ENCODE assay signal across 8 mouse cellular contexts in the genomic region with DNA sequence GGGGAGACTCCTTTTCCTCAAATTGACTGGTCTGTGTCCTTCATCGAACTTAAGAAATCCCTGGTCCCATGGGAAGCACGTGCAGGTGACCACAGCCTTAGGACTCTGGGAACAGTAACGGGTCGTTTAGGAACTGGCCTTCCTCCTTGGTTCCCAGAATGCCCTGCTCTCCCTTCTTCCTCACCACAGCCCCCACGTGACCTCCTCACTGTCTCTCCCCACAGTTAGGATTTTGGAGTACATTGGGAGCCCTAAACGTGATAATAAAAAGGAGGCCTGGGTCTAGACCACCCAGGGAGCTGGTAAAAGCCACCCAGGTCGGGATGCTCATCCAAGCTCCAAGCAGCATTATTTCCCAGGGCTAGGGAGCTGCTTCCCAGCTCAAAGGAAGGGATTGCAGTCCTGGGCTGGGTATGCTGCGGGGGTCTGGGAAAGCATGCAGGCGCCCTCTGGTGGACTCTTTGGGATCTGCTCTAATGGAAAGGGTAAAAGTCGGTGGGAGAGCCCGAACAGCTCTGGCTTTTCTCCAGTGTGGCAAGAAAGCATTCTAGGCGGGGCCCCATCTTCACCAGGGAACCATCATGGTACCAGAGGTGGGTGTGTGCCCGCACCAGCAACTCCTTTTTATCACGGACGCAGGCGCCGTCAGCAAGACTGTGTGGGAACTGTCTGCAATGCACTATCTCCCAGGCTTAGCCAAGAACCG. TPM values are rescaled to one million over a fixed set of nuclear protein-coding genes. Genes with fewer than 3 reads are reported as not detected.
A peak's percentile ranks its signal among the peaks of the same experiment; 100 is the strongest.
DNase-seq lines count a peak whose midpoint lies in the region; ATAC-seq and TF ChIP-seq lines count a peak whose summit lies in the region.

No protein-coding gene starts in this region.

- no peak overlapping the region for H3K27ac ChIP-seq in forebrain, embryonic 16.5 days (ENCODE audit: low read length)
- H3K27ac ChIP-seq in lung, postnatal 0 days (ENCODE audit: low read length): no peak overlapping the region

- H3K36me3 ChIP-seq in G1E (replicated peaks): no peaks in the 10 kb centered on the region
- no peaks in the 10 kb centered on the region for H3K36me3 ChIP-seq in forebrain, embryonic 16.5 days (ENCODE audit: control insufficient read depth, insufficient read depth)
- no peaks in the 10 kb centered on the region for H3K36me3 ChIP-seq in lung, postnatal 0 days (ENCODE audit: insufficient read depth, low read length)

- peak; percentile 48 for ATAC-seq in G1E (ENCODE audit: extremely low read depth, insufficient number of reproducible peaks, low FRiP score, poor library complexity, severe bottlenecking)
- peak; percentile 85 for ATAC-seq in forebrain, embryonic 16.5 days
- ATAC-seq in lung, postnatal 0 days: peak; percentile 50; the same call in 1 of the 2 replicates

- 0 out of 2 replicates have a peak overlapping the region, but pooled peaks have one; percentile 14 for H3K9ac ChIP-seq in forebrain, embryonic 16.5 days (replicated peaks; ENCODE audit: low read depth, low read length)
- H3K9ac ChIP-seq in lung, postnatal 0 days (replicated peaks; ENCODE audit: low read depth): no peak overlapping the region

- H3K4me1 ChIP-seq in G1E (ENCODE audit: insufficient read depth, low read depth, low read length): peaks cover 37% of the 10 kb centered on the region
- H3K4me1 ChIP-seq in forebrain, embryonic 16.5 days (replicated peaks; ENCODE audit: control insufficient read depth, insufficient read depth, low read length): 0 out of 2 replicates have a peak, but pooled peaks cover 2% of the 10 kb centered on the region
- no peaks in the 10 kb centered on the region for H3K4me1 ChIP-seq in lung, postnatal 0 days (ENCODE audit: insufficient read depth, low read depth, low read length)

- 16% methylated on average over 18 of the region's 18 CpGs for WGBS in forebrain, embryonic 16.5 days
- 13% methylated on average over 18 of the region's 18 CpGs for WGBS in lung, postnatal 0 days

- H3K9me3 ChIP-seq in G1E (replicated peaks): no peaks in the 10 kb centered on the region
- no peaks in the 10 kb centered on the region for H3K9me3 ChIP-seq in forebrain, embryonic 16.5 days (ENCODE audit: control insufficient read depth, low read length)
- H3K9me3 ChIP-seq in lung, postnatal 0 days (ENCODE audit: low read length): no peaks in the 10 kb centered on the region

- TF ChIP-seq EP300 in lung, postnatal 0 days (IDR thresholded peaks at IDR 0.05): no peak

- no peak overlapping the region; the same call in 1 of the 2 replicates for H3K4me3 ChIP-seq in G1E (ENCODE audit: low read depth, low read length)
- H3K4me3 ChIP-seq in forebrain, embryonic 16.5 days (replicated peaks; ENCODE audit: low read length): no peak overlapping the region
- no peak overlapping the region for H3K4me3 ChIP-seq in lung, postnatal 0 days (ENCODE audit: low read depth, low read length)

- peak; percentile 83 for TF ChIP-seq CTCF in G1E (IDR thresholded peaks at IDR 0.05; ENCODE audit: low read depth, low read length)
- peak; percentile 82 for TF ChIP-seq CTCF in lung, postnatal 0 days (IDR thresholded peaks at IDR 0.05)

- DNase-seq in G1E (ENCODE audit: low spot score): peak; percentile 70
- DNase-seq in cerebellum, adult 18-20 months: peak; percentile 51 to 62
- DNase-seq in heart, postnatal 36 days: peak; percentile 83 to 85
- DNase-seq in layer of hippocampus, adult 9-11 months: peak; percentile 63
- peak; percentile 66 for DNase-seq in lung, postnatal 0 days (ENCODE audit: low spot score)
- peak; percentile 94 for DNase-seq in retina, embryonic 14.5 days (ENCODE audit: low spot score)
- DNase-seq in urinary bladder, postnatal 10 days (ENCODE audit: low spot score): peak; percentile 29

- peak overlapping the region; percentile 1; the same call in 1 of the 2 replicates for H3K4me2 ChIP-seq in forebrain, embryonic 16.5 days (ENCODE audit: low read length)
- H3K4me2 ChIP-seq in lung, postnatal 0 days (replicated peaks; ENCODE audit: low read depth, low read length): no peak overlapping the region

- intact Hi-C loops in heart, postnatal 36 days (cut with DNase I): loop anchor here (1.0 to 5.0 kb wide), 2 partner anchors 42 to 225 kb away; no protein-coding TSS in a partner anchor

- H3K27me3 ChIP-seq in G1E (ENCODE audit: insufficient read depth, low read length): peaks cover 68% of the 10 kb centered on the region
- H3K27me3 ChIP-seq in forebrain, embryonic 16.5 days (replicated peaks; ENCODE audit: control insufficient read depth, insufficient read depth, low read length): no peaks in the 10 kb centered on the region
- no peaks in the 10 kb centered on the region for H3K27me3 ChIP-seq in lung, postnatal 0 days (replicated peaks; ENCODE audit: insufficient read depth, low read length)

RNA-seq across cellular contexts. Expression of a gene that starts 12.0 kb away (rescaled TPM):
- total RNA-seq in G1E (2014; fragmentation: Nextera tagmentation): not detected in 2 replicates
- total RNA-seq in G1E (2017): 0.05 TPM in 1 of 2 replicates, not detected in the other
- not detected in 2 replicates for polyA plus RNA-seq in G1E (2012)
- polyA plus RNA-seq in forebrain, embryonic 16.5 days (2015; fragmentation: Nextera tagmentation; extraction: Ambion mirVana): 0.73 and 0.77 TPM in 2 replicates
- total RNA-seq in heart, postnatal 36 days (2021): 100 to 1,000 TPM; 370 to 512 TPM
- polyA plus RNA-seq in lung, postnatal 0 days (2015; fragmentation: Nextera tagmentation; extraction: Ambion mirVana): 5.1 TPM in 2 replicates

RNA-seq across cellular contexts. Expression of a gene that starts 20.7 kb away (rescaled TPM):
- total RNA-seq in G1E (2014; fragmentation: Nextera tagmentation) (18.9 and 25.2 TPM in 2 replicates), G1E (2017) (15.2 and 18.1 TPM in 2 replicates)
- polyA plus RNA-seq in G1E (2012): 4.6 and 5.2 TPM in 2 replicates
- polyA plus RNA-seq in forebrain, embryonic 16.5 days (2015; fragmentation: Nextera tagmentation; extraction: Ambion mirVana): 23.8 TPM in 2 replicates
- 1 to 10 TPM; 2.6 to 4.5 TPM for total RNA-seq in heart, postnatal 36 days (2021)
- 6.0 and 6.4 TPM in 2 replicates for polyA plus RNA-seq in lung, postnatal 0 days (2015; fragmentation: Nextera tagmentation; extraction: Ambion mirVana)

RNA-seq across cellular contexts. Expression of a gene that starts 39.8 kb away (rescaled TPM):
- 6.9 and 8.1 TPM in 2 replicates for total RNA-seq in G1E (2014; fragmentation: Nextera tagmentation)
- total RNA-seq in G1E (2017): 2.1 and 2.8 TPM in 2 replicates
- polyA plus RNA-seq in G1E (2012): 0.05 TPM in 1 of 2 replicates, not detected in the other
- 1.1 and 1.4 TPM in 2 replicates for polyA plus RNA-seq in forebrain, embryonic 16.5 days (2015; fragmentation: Nextera tagmentation; extraction: Ambion mirVana)
- 1 to 10 TPM; 1.3 to 1.4 TPM for total RNA-seq in heart, postnatal 36 days (2021)
- 0.18 and 0.19 TPM in 2 replicates for polyA plus RNA-seq in lung, postnatal 0 days (2015; fragmentation: Nextera tagmentation; extraction: Ambion mirVana)

RNA-seq across cellular contexts. Expression of a gene that starts 57.0 kb away (rescaled TPM):
- total RNA-seq in G1E (2014; fragmentation: Nextera tagmentation): not detected in 2 replicates
- total RNA-seq in G1E (2017): 0.38 TPM in 1 of 2 replicates, not detected in the other
- polyA plus RNA-seq in G1E (2012): not detected in 2 replicates
- polyA plus RNA-seq in forebrain, embryonic 16.5 days (2015; fragmentation: Nextera tagmentation; extraction: Ambion mirVana): 2.5 and 3.0 TPM in 2 replicates
- total RNA-seq in heart, postnatal 36 days (2021): not detected
- polyA plus RNA-seq in lung, postnatal 0 days (2015; fragmentation: Nextera tagmentation; extraction: Ambion mirVana): 0.19 and 0.35 TPM in 2 replicates

RNA-seq across cellular contexts. Expression of a gene that starts 57.9 kb away (rescaled TPM):
- total RNA-seq in G1E (2014; fragmentation: Nextera tagmentation) (243 and 249 TPM in 2 replicates), G1E (2017) (227 and 244 TPM in 2 replicates)
- 38.8 and 66.8 TPM in 2 replicates for polyA plus RNA-seq in G1E (2012)
- 128 and 136 TPM in 2 replicates for polyA plus RNA-seq in forebrain, embryonic 16.5 days (2015; fragmentation: Nextera tagmentation; extraction: Ambion mirVana)
- 10 to 100 TPM; 81.2 to 82.6 TPM for total RNA-seq in heart, postnatal 36 days (2021)
- polyA plus RNA-seq in lung, postnatal 0 days (2015; fragmentation: Nextera tagmentation; extraction: Ambion mirVana): 87.2 and 92.0 TPM in 2 replicates

Comparison
In these comparisons a context has a peak if more than half of its experiments do, and no peak if none do; other contexts are left out.
1. DNase-seq: peak in every context shown above with its lines; median percentile 94 in retina, embryonic 14.5 days; 84 in heart, postnatal 36 days; 70 in G1E; 66 in lung, postnatal 0 days; 63 in layer of hippocampus, adult 9-11 months; 56 in cerebellum, adult 18-20 months; 29 in urinary bladder, postnatal 10 days.